In genomic region chr12:80504718-80505117, GRCm38 (mm10) we compare ENCODE assay signal across 16 mouse cellular contexts. TPM values are rescaled to one million over a fixed set of nuclear protein-coding genes. Genes with fewer than 3 reads are reported as not detected.
DNase-seq lines count a peak whose midpoint lies in the region; ATAC-seq and TF ChIP-seq lines count a peak whose summit lies in the region.
"Had no signal": no experiment of that assay in that cellular context is flagged by ENCODE, and none has a peak within 500 bp of the region (broad histone marks: within the 10 kb centered on the region; RNA-seq: fewer than 3 reads in every experiment).

No protein-coding gene starts in this region.

- no peaks in the 10 kb centered on the region for H3K4me1 ChIP-seq in lung, adult 2 months (ENCODE audit: control insufficient read depth, insufficient read depth, low read length)
- H3K4me1 ChIP-seq in heart, postnatal 0 days (ENCODE audit: control insufficient read depth, insufficient read depth): no peaks in the 10 kb centered on the region
- H3K4me1 ChIP-seq in kidney, embryonic 15.5 days: peaks cover 12% of the 10 kb centered on the region

- 60% methylated on average over 5 of the region's 5 CpGs for WGBS in lung, adult 2 months
- WGBS in heart, postnatal 0 days: 74% methylated on average over 5 of the region's 5 CpGs
- WGBS in kidney, embryonic 15.5 days: 73% methylated on average over 5 of the region's 5 CpGs

- no peak overlapping the region for H3K4me2 ChIP-seq in heart, postnatal 0 days (ENCODE audit: low read depth, low read length)
- H3K4me2 ChIP-seq in kidney, embryonic 15.5 days: no peak overlapping the region
- H3K4me2 ChIP-seq: neural tube, embryonic 13.5 days had no signal

- TF ChIP-seq CTCF in lung, adult 2 months (IDR thresholded peaks at IDR 0.05; ENCODE audit: insufficient read depth, low read length): no peak
- TF ChIP-seq CTCF in heart, postnatal 0 days (IDR thresholded peaks at IDR 0.05; ENCODE audit: low read depth): no peak

- H3K36me3 ChIP-seq in heart, postnatal 0 days (replicated peaks; ENCODE audit: control insufficient read depth, insufficient read depth, low read length): no peaks in the 10 kb centered on the region
- H3K36me3 ChIP-seq in kidney, embryonic 15.5 days: no peaks in the 10 kb centered on the region
- H3K36me3 ChIP-seq: neural tube, embryonic 13.5 days had no signal

- no peak for TF ChIP-seq EP300 in heart, postnatal 0 days (IDR thresholded peaks at IDR 0.05; ENCODE audit: low read depth)

- peak; percentile 27; the same call in 1 of the 2 replicates for ATAC-seq in heart, postnatal 0 days (ENCODE audit: insufficient read depth, low read depth)
- ATAC-seq in kidney, embryonic 15.5 days (replicated peaks; ENCODE audit: low FRiP score): no peak
- ATAC-seq: midbrain, embryonic 16.5 days had no signal

- no peaks in the 10 kb centered on the region for H3K9me3 ChIP-seq in heart, postnatal 0 days (replicated peaks; ENCODE audit: control insufficient read depth, low read length)
- H3K9me3 ChIP-seq in kidney, embryonic 15.5 days (replicated peaks): no peaks in the 10 kb centered on the region
- H3K9me3 ChIP-seq: neural tube, embryonic 13.5 days had no signal

- H3K27me3 ChIP-seq in heart, postnatal 0 days (ENCODE audit: control insufficient read depth, insufficient read depth, low read length): no peaks in the 10 kb centered on the region
- H3K27me3 ChIP-seq in kidney, embryonic 15.5 days: no peaks in the 10 kb centered on the region
- H3K27me3 ChIP-seq: neural tube, embryonic 13.5 days had no signal

- peak; percentile 41 for DNase-seq in adrenal gland, postnatal 14 days
- no peak for DNase-seq in adrenal gland, adult 18-20 months (ENCODE audit: low spot score in 2 of 2)
- DNase-seq in lung, adult 18-20 months: peak; percentile 15 to 33
- DNase-seq in lung, adult 2 months: no peak
- peak; percentile 28 for DNase-seq in heart, postnatal 0 days (ENCODE audit: low spot score)
- peak; percentile 26 for DNase-seq in yolk sac, embryonic 10.5 days (ENCODE audit: low spot score)
- no peak for DNase-seq in MN1 (ENCODE audit: low spot score)
- DNase-seq: B cell, adult 2 months; cerebellum, adult 8-10 months; kidney, adult 11 months; retina, postnatal 1 day; thymus, adult 2 months had no signal

- no peak for TF ChIP-seq POLR2A in lung, adult 2 months (IDR thresholded peaks at IDR 0.05; ENCODE audit: borderline replicate concordance, extremely low read depth, low read depth, low read length)

- H3K9ac ChIP-seq in heart, postnatal 0 days (replicated peaks; ENCODE audit: low read depth, low read length): no peak overlapping the region
- no peak overlapping the region for H3K9ac ChIP-seq in kidney, embryonic 15.5 days
- H3K9ac ChIP-seq: neural tube, embryonic 13.5 days had no signal

- H3K4me3 ChIP-seq in lung, adult 2 months (replicated peaks; ENCODE audit: extremely low read depth, low read depth, low read length): no peak overlapping the region
- no peak overlapping the region for H3K4me3 ChIP-seq in heart, postnatal 0 days (ENCODE audit: low read depth, low read length)
- H3K4me3 ChIP-seq in kidney, embryonic 15.5 days (replicated peaks): no peak overlapping the region
- H3K4me3 ChIP-seq: neural tube, embryonic 13.5 days had no signal

- no peak overlapping the region for H3K27ac ChIP-seq in heart, postnatal 0 days (ENCODE audit: low read depth)
- no peak overlapping the region for H3K27ac ChIP-seq in kidney, embryonic 15.5 days
- H3K27ac ChIP-seq: neural tube, embryonic 13.5 days had no signal

RNA-seq across cellular contexts. Expression of gene Galnt16, which starts 13.4 kb away (rescaled TPM):
- 11.3 and 14.6 TPM in 2 replicates for total RNA-seq in adrenal gland, postnatal 14 days (2021)
- total RNA-seq in adrenal gland, adult 18-20 months (2021): 10 to 100 TPM in 1 of 2 experiments, 1 to 10 TPM in 1; 8.9 to 10.3 TPM
- polyA plus RNA-seq in lung, adult 2 months (2012; rRNA removed): 2.6 and 2.7 TPM in 2 replicates
- total RNA-seq in heart, postnatal 0 days (2014; rRNA removed; ENCODE audit: low replicate concordance): 4.1 and 12.1 TPM in 2 replicates
- 3.5 and 3.9 TPM in 2 replicates for polyA plus RNA-seq in heart, postnatal 0 days (2015; fragmentation: Nextera tagmentation; extraction: Ambion mirVana)
- polyA plus RNA-seq in kidney, embryonic 15.5 days (2015; fragmentation: Nextera tagmentation; extraction: Ambion mirVana): 6.6 and 9.4 TPM in 2 replicates
- total RNA-seq: MEL had no signal

RNA-seq across cellular contexts. Expression of gene Exd2, which starts 41.8 kb away (rescaled TPM):
- 18.1 and 21.5 TPM in 2 replicates for total RNA-seq in adrenal gland, postnatal 14 days (2021)
- total RNA-seq in adrenal gland, adult 18-20 months (2021): 10 to 100 TPM; 20.5 to 22.3 TPM
- polyA plus RNA-seq in lung, adult 2 months (2012; rRNA removed): 10.9 and 15.3 TPM in 2 replicates
- total RNA-seq in heart, postnatal 0 days (2014; rRNA removed; ENCODE audit: low replicate concordance): 11.2 and 32.5 TPM in 2 replicates
- polyA plus RNA-seq in heart, postnatal 0 days (2015; fragmentation: Nextera tagmentation; extraction: Ambion mirVana): 6.8 and 7.7 TPM in 2 replicates
- polyA plus RNA-seq in kidney, embryonic 15.5 days (2015; fragmentation: Nextera tagmentation; extraction: Ambion mirVana): 30.0 and 30.3 TPM in 2 replicates

Comparison
In these comparisons a context has a peak if more than half of its experiments do, and no peak if none do; other contexts are left out.
1. DNase-seq: peak in adrenal gland, postnatal 14 days (single experiment), lung, adult 18-20 months (2 of 2), heart, postnatal 0 days (single experiment) and yolk sac, embryonic 10.5 days (single experiment); none in adrenal gland, adult 18-20 months (0 of 2), lung, adult 2 months (single experiment) and MN1 (single experiment).